Mouse (Mus musculus): Measurements from ENCODE around the gene Gm5726. TPM values are rescaled to one million over a fixed set of nuclear protein-coding genes. Genes with fewer than 3 reads are reported as not detected.
"Not testable (repeated sequence)": the region's sequence is repeated elsewhere in the genome, so short reads cannot be mapped to it uniquely, and the experiment has no call there.

Gm5726 gene
- not detected in 2 replicates for polyA plus RNA-seq (2016; fragmentation: Nextera tagmentation; extraction: Ambion mirVana)

- H3K27ac ChIP-seq; H3K4me1 ChIP-seq; H3K9ac ChIP-seq; H3K4me3 ChIP-seq; H3K36me3 ChIP-seq; H3K9me3 ChIP-seq (replicated peaks); H3K27me3 ChIP-seq (replicated peaks); ATAC-seq; H3K4me2 ChIP-seq: not testable (repeated sequence)
- WGBS (ENCODE audit: insufficient replicate concordance): no CpG with 5 or more reads among the region's 1 CpGs
Observed at GRCm38 (mm10) chr7:20545657-20546056, at the start of gene Gm5726. TSS of gene Gm5726 (minus strand) at chr7:20545757.

- not testable (repeated sequence) for H3K27ac ChIP-seq; H3K9ac ChIP-seq; ATAC-seq; H3K4me2 ChIP-seq; H3K9me3 ChIP-seq (replicated peaks); H3K27me3 ChIP-seq (replicated peaks); H3K4me3 ChIP-seq; H3K4me1 ChIP-seq; H3K36me3 ChIP-seq
- WGBS (ENCODE audit: insufficient replicate concordance): no CpG with 5 or more reads among the region's 3 CpGs
Observed at GRCm38 (mm10) chr7:20576141-20576540, 30.6 kb upstream of the Gm5726 start, which contains the start of gene Gm4141. TSS of gene Gm4141 (minus strand) at chr7:20576241.

GRCm38 (mm10) chr7:20533537-20533936 is 12.0 kb downstream of the Gm5726 start, which contains the start of gene Vmn1r104:
TSS of gene Vmn1r104 (plus strand) at chr7:20533837.
- not testable (repeated sequence) for H3K9ac ChIP-seq; ATAC-seq; H3K4me3 ChIP-seq; H3K27me3 ChIP-seq (replicated peaks); H3K4me1 ChIP-seq; H3K36me3 ChIP-seq; H3K27ac ChIP-seq; H3K4me2 ChIP-seq; H3K9me3 ChIP-seq (replicated peaks)
- no CpG with 5 or more reads among the region's 3 CpGs for WGBS (ENCODE audit: insufficient replicate concordance)

- H3K4me1 ChIP-seq; H3K9me3 ChIP-seq (replicated peaks); H3K4me3 ChIP-seq; H3K27ac ChIP-seq; H3K27me3 ChIP-seq (replicated peaks); H3K9ac ChIP-seq; ATAC-seq; H3K36me3 ChIP-seq; H3K4me2 ChIP-seq: not testable (repeated sequence)
- WGBS (ENCODE audit: insufficient replicate concordance): no CpG with 5 or more reads among the region's 3 CpGs
Observed at GRCm38 (mm10) chr7:20510434-20510833, 35.1 kb downstream of the Gm5726 start, which contains the start of gene Vmn1r103. TSS of gene Vmn1r103 (minus strand) at chr7:20510534.

Other genes starting within 250 kb of the Gm5726 start
- gene Gm4133, start 211.7 kb downstream of the Gm5726 start, polyA plus RNA-seq (2016; fragmentation: Nextera tagmentation; extraction: Ambion mirVana): not detected in 2 replicates
- gene Gm5728, start 170.3 kb downstream of the Gm5726 start, polyA plus RNA-seq (2016; fragmentation: Nextera tagmentation; extraction: Ambion mirVana): not detected in 2 replicates
- gene Vmn1r100, start 127.8 kb downstream of the Gm5726 start, polyA plus RNA-seq (2016; fragmentation: Nextera tagmentation; extraction: Ambion mirVana): not detected in 2 replicates
- not detected in 2 replicates for gene Vmn1r101, start 103.2 kb downstream of the Gm5726 start, polyA plus RNA-seq (2016; fragmentation: Nextera tagmentation; extraction: Ambion mirVana)
- not detected in 2 replicates for gene Gm10670, start 70.8 kb downstream of the Gm5726 start, polyA plus RNA-seq (2016; fragmentation: Nextera tagmentation; extraction: Ambion mirVana)
- not detected in 2 replicates for gene Vmn1r103, start 35.2 kb downstream of the Gm5726 start, polyA plus RNA-seq (2016; fragmentation: Nextera tagmentation; extraction: Ambion mirVana)
- gene Vmn1r104, start 11.9 kb downstream of the Gm5726 start, polyA plus RNA-seq (2016; fragmentation: Nextera tagmentation; extraction: Ambion mirVana): not detected in 2 replicates
- gene Gm4141, start 30.5 kb upstream of the Gm5726 start, polyA plus RNA-seq (2016; fragmentation: Nextera tagmentation; extraction: Ambion mirVana): not detected in 2 replicates
- gene Gm4513, start 53.3 kb upstream of the Gm5726 start, polyA plus RNA-seq (2016; fragmentation: Nextera tagmentation; extraction: Ambion mirVana): not detected in 2 replicates
- not detected in 2 replicates for gene Vmn1r107, start 123.2 kb upstream of the Gm5726 start, polyA plus RNA-seq (2016; fragmentation: Nextera tagmentation; extraction: Ambion mirVana)
- gene Vmn1r111, start 157.5 kb upstream of the Gm5726 start, polyA plus RNA-seq (2016; fragmentation: Nextera tagmentation; extraction: Ambion mirVana): not detected in 2 replicates
- gene Gm10668, start 184.9 kb upstream of the Gm5726 start, polyA plus RNA-seq (2016; fragmentation: Nextera tagmentation; extraction: Ambion mirVana): not detected in 2 replicates
- not detected in 2 replicates for gene Vmn1r112, start 225.4 kb upstream of the Gm5726 start, polyA plus RNA-seq (2016; fragmentation: Nextera tagmentation; extraction: Ambion mirVana)
- not detected in 2 replicates for gene Vmn1r113, start 241.5 kb upstream of the Gm5726 start, polyA plus RNA-seq (2016; fragmentation: Nextera tagmentation; extraction: Ambion mirVana)

Data from liver, embryonic 12.5 days (tissue).